Mouse (Mus musculus) liver, embryonic 15.5 days (tissue): Measurements from ENCODE around the gene Dbn1. TPM values are rescaled to one million over a fixed set of nuclear protein-coding genes. Genes with fewer than 3 reads are reported as not detected.
A peak's percentile ranks its signal among the peaks of the same experiment; 100 is the strongest.

Experiments used
- ATAC-seq: fragments of 200-750 bp; cut with Nextera tagmentation; 2 replicates; pipeline ENCODE4 v1.8.0; 2017; ENCODE audit warnings: moderate number of reproducible peaks, mild to moderate bottlenecking, moderate library complexity; ENCODE audit not compliant: insufficient read depth
- H3K27ac ChIP-seq: fragments of 300-500 bp; sonication (generic); replicated peaks from 2 replicates; pipeline ENCODE4 v1.5.1; 2015; ENCODE audit warnings: mild to moderate bottlenecking, inconsistent platforms
- H3K27me3 ChIP-seq: fragments of 300-500 bp; sonication (generic); 2 replicates; pipeline ENCODE4 v1.6.1; 2015; ENCODE audit warnings: mild to moderate bottlenecking, inconsistent platforms
- H3K36me3 ChIP-seq: fragments of 300-500 bp; sonication (generic); replicated peaks from 2 replicates; pipeline ENCODE4 v1.6.1; 2015; ENCODE audit warnings: moderate library complexity, mild to moderate bottlenecking, inconsistent platforms
- H3K4me1 ChIP-seq: fragments of 300-500 bp; sonication (generic); replicated peaks from 2 replicates; pipeline ENCODE4 v1.6.1; 2015; ENCODE audit warnings: inconsistent platforms
- H3K4me2 ChIP-seq: fragments of 300-500 bp; sonication (generic); 2 replicates; pipeline ENCODE4 v1.6.1; 2015; ENCODE audit warnings: moderate library complexity, mild to moderate bottlenecking, inconsistent platforms
- H3K4me3 ChIP-seq: fragments of 300-500 bp; sonication (generic); replicated peaks from 2 replicates; pipeline ENCODE4 v1.5.1; 2015; ENCODE audit warnings: mild to moderate bottlenecking, inconsistent platforms
- H3K9ac ChIP-seq: fragments of 300-500 bp; sonication (generic); 2 replicates; pipeline ENCODE4 v1.6.1; 2015; ENCODE audit warnings: moderate library complexity, mild to moderate bottlenecking, inconsistent platforms
- H3K9me3 ChIP-seq: fragments of 300-500 bp; sonication (generic); replicated peaks from 2 replicates; pipeline ENCODE4 v1.6.1; 2016; ENCODE audit warnings: inconsistent platforms
- WGBS: fragments of 180-500 bp; shearing (Covaris S2); methylation state at CpG from one replicate; pipeline ENCODE4 v1.1.7; 2015; ENCODE audit warnings: mixed read lengths; ENCODE audit not compliant: insufficient replicate concordance; 5-methylcytosine and 5-hydroxymethylcytosine counted together
- microRNA-seq: library from miRNA; unstranded; fragments of <30 nt; microRNA quantifications from one replicate; pipeline ENCODE4, GENCODE M21; 2016
- polyA plus RNA-seq: library from polyadenylated mRNA; unstranded; fragments of >200 nt; fragmentation: Nextera tagmentation; extraction: Ambion mirVana; gene quantifications from 2 replicates; pipeline ENCODE4 v1.2.1, GENCODE M21; 2015

Dbn1 gene
- polyA plus RNA-seq, 1 experiment from 2014 or later, result 7.6 TPM

DNA sequence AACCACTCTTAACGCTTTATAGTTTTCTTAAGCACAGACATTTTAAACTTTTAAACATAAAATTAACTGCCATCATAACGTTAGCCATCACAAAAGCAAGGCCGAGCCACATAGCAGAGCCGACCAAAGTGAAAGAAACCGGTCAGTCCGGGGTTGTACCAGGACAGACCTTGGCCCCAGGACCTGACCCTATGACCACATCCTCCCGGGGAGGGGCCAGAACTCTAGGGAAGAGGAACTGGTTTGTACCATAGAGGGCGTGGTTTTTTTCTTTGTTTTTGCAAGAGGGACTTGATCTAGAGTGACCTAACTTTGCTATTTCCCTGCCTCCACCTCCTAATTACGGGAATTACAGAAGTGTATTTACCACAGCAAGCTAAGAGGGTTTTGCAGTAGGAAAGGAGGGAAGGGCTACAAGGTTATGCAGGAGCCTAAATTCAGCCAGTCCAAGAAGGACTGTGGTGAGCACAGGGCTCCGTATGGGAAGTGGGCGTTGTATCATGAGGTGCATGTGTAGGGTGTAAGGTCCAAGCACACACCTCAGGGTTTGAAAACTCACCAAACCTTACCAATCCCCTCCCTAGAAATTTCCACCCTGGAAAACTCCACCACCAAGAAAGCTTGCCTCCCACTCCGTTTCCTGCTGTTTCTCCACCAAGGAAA is 58.6 kb downstream of the Dbn1 start:
- Histone ChIP-seq H3K9me3 (no peaks in the 10 kb centered on the region), H3K4me1 (peaks cover 29% of the 10 kb centered on the region), H3K36me3 (no peaks in the 10 kb centered on the region), H3K27me3 (no peaks in the 10 kb centered on the region; the same call in 1 of the 2 replicates), H3K27ac (peak overlapping the region; percentile 45; the same call in 1 of the 2 replicates), H3K4me2 (peak overlapping the region; percentile 37), H3K4me3 (no peak overlapping the region), H3K9ac (no peak overlapping the region)
- peak; percentile 68 for ATAC-seq
- 32% methylated on average over 12 of the region's 12 CpGs for WGBS

DNA sequence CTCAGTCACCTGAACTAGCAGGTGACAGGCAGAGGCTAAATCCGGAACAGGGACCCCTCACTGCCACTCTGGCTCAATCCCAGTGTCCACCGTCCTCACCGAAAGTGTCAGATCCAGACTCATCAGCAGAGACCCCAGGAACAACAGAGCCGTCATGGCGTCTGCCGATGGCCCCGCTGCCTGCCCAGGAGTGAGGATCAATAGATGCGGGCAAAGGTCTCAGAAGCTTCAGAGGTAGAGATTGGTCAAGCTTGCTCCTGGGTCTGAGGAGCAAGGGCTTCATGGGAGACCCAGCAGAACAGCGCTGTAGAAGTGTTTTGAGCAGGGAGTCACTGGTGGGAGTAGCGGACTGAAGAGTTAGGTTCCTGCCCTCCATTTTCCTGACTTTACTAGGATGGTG is 61.3 kb downstream of the Dbn1 start, which contains the start of gene F12:
Gene F12, minus strand, starts transcription at position 181 of the 400 bp plus-strand sequence.
- Histone ChIP-seq H3K4me1 (peaks cover 29% of the 10 kb centered on the region), H3K4me2 (peak within 1 kb of the TSS; percentile 39), H3K9ac (0 out of 2 replicates have a peak within 1 kb of the TSS, but pooled peaks have one; percentile 15), H3K36me3 (no peaks in the 10 kb centered on the region), H3K27me3 (peaks cover 19% of the 10 kb centered on the region), H3K27ac (0 out of 2 replicates have a peak within 1 kb of the TSS, but pooled peaks have one; percentile 6), H3K9me3 (no peaks in the 10 kb centered on the region), H3K4me3 (peak within 1 kb of the TSS; percentile 36)
- WGBS, result 73% methylated on average over 10 of the region's 10 CpGs
- ATAC-seq, result no peak

Small RNA genes lying within 50 kb of the gene (microRNA-seq; reads per million reads assigned to microRNA genes)
- gene Mir6943 (not detected), gene Mir6944 (6.1 reads per million, percentile 20 among the genes with 10 or more reads in this experiment), gene Mir6945 (3.0 reads per million, percentile 7 among the genes with 10 or more reads in this experiment)

Other genes starting within 250 kb of the Dbn1 start
- gene Prelid1, start 167.6 kb downstream of the Dbn1 start, polyA plus RNA-seq, result 211 and 230 TPM in 2 replicates
- 48.6 and 51.3 TPM in 2 replicates for gene Rab24, start 166.2 kb downstream of the Dbn1 start, polyA plus RNA-seq
- 28.8 and 33.6 TPM in 2 replicates for gene Mxd3, start 158.3 kb downstream of the Dbn1 start, polyA plus RNA-seq
- 58.8 and 62.1 TPM in 2 replicates for gene Lman2, start 125.3 kb downstream of the Dbn1 start, polyA plus RNA-seq
- 2.2 and 2.9 TPM in 2 replicates for gene Rgs14, start 118.4 kb downstream of the Dbn1 start, polyA plus RNA-seq
- gene Slc34a1, start 89.9 kb downstream of the Dbn1 start, polyA plus RNA-seq, result not detected in 2 replicates
- not detected in 2 replicates for gene Pfn3, start 72.9 kb downstream of the Dbn1 start, polyA plus RNA-seq
- 118 and 151 TPM in 2 replicates for gene F12, start 61.3 kb downstream of the Dbn1 start, polyA plus RNA-seq
- 24.3 and 27.6 TPM in 2 replicates for gene Grk6, start 43.0 kb downstream of the Dbn1 start, polyA plus RNA-seq
- not detected in 2 replicates for gene Prr7, start 23.8 kb downstream of the Dbn1 start, polyA plus RNA-seq
- gene Pdlim7, start 25.6 kb upstream of the Dbn1 start, polyA plus RNA-seq, result 25.2 and 29.5 TPM in 2 replicates
- gene Dok3, start 41.2 kb upstream of the Dbn1 start, polyA plus RNA-seq, result 9.6 and 11.0 TPM in 2 replicates
- gene Ddx41, start 48.5 kb upstream of the Dbn1 start, polyA plus RNA-seq, result 23.6 and 24.3 TPM in 2 replicates
- 7.5 and 11.0 TPM in 2 replicates for gene Fam193b, start 83.0 kb upstream of the Dbn1 start, polyA plus RNA-seq
- gene Tmed9, start 85.6 kb upstream of the Dbn1 start, polyA plus RNA-seq, result 55.2 and 63.2 TPM in 2 replicates
- 5.9 and 6.9 TPM in 2 replicates for gene B4galt7, start 111.8 kb upstream of the Dbn1 start, polyA plus RNA-seq
- 13.3 and 14.7 TPM in 2 replicates for gene Caml, start 134.9 kb upstream of the Dbn1 start, polyA plus RNA-seq
- 13.2 and 14.0 TPM in 2 replicates for gene Ddx46, start 146.9 kb upstream of the Dbn1 start, polyA plus RNA-seq
- gene B230219D22Rik, start 205.0 kb upstream of the Dbn1 start, polyA plus RNA-seq, result 10.7 and 11.3 TPM in 2 replicates
- gene Txndc15, start 226.5 kb upstream of the Dbn1 start, polyA plus RNA-seq, result 28.9 and 31.0 TPM in 2 replicates
- gene Pcbd2, start 239.3 kb upstream of the Dbn1 start, polyA plus RNA-seq, result 32.0 and 32.4 TPM in 2 replicates